23 mouse cellular contexts compared by ENCODE assay signal in genomic region chr11:77648878-77649277, GRCm38 (mm10).
"Had no signal": no experiment of that assay in that cellular context is flagged by ENCODE, and none has a peak within 500 bp of the region (broad histone marks: within the 10 kb centered on the region; RNA-seq: fewer than 3 reads in every experiment).

No protein-coding gene starts in this region.

- H3K4me3 ChIP-seq: layer of hippocampus, adult 2 months; limb, embryonic 12.5 days; limb, embryonic 15.5 days; lung, embryonic 15.5 days; midbrain, embryonic 10.5 days; midbrain, embryonic 13.5 days; myocyte; neural tube, embryonic 13.5 days had no signal

- H3K9me3 ChIP-seq: limb, embryonic 12.5 days; limb, embryonic 15.5 days; lung, embryonic 15.5 days; megakaryocyte, embryonic 14.5 days; midbrain, embryonic 10.5 days; midbrain, embryonic 13.5 days; neural tube, embryonic 13.5 days had no signal

- H3K4me1 ChIP-seq: limb, embryonic 12.5 days; limb, embryonic 15.5 days; lung, embryonic 15.5 days; midbrain, embryonic 10.5 days; midbrain, embryonic 13.5 days; neural tube, embryonic 13.5 days had no signal

- H3K27ac ChIP-seq: kidney, postnatal 0 days; layer of hippocampus, adult 2 months; limb, embryonic 12.5 days; limb, embryonic 15.5 days; liver, embryonic 14.5 days; lung, embryonic 15.5 days; midbrain, embryonic 10.5 days; midbrain, embryonic 13.5 days; neural tube, embryonic 13.5 days; stomach, postnatal 0 days had no signal

- H3K9ac ChIP-seq: limb, embryonic 12.5 days; limb, embryonic 15.5 days; liver, embryonic 14.5 days; liver, postnatal 0 days; lung, embryonic 15.5 days; midbrain, embryonic 13.5 days; neural tube, embryonic 13.5 days had no signal

- DNase-seq: kidney, postnatal 25 days; layer of hippocampus, adult 9-11 months; left cerebral cortex, postnatal 4 days; liver, postnatal 0 days; lung, postnatal 10 days; lung, postnatal 36 days; thymus, adult 2 months; thymus, postnatal 14 days; thymus, postnatal 4 days had no signal

- ATAC-seq: liver, postnatal 0 days; midbrain, embryonic 13.5 days; midbrain, embryonic 16.5 days had no signal

- H3K27me3 ChIP-seq: limb, embryonic 12.5 days; limb, embryonic 15.5 days; lung, embryonic 15.5 days; midbrain, embryonic 13.5 days; neural tube, embryonic 13.5 days had no signal

- H3K4me2 ChIP-seq: limb, embryonic 12.5 days; limb, embryonic 15.5 days; liver, embryonic 11.5 days; lung, embryonic 15.5 days; midbrain, embryonic 13.5 days; neural tube, embryonic 13.5 days had no signal

- H3K36me3 ChIP-seq: limb, embryonic 12.5 days; limb, embryonic 15.5 days; lung, embryonic 15.5 days; midbrain, embryonic 10.5 days; midbrain, embryonic 13.5 days; neural tube, embryonic 13.5 days had no signal
